Comparison of ENCODE assay signal across 11 mouse cellular contexts in genomic region chr7:111547069-111547468, GRCm38 (mm10).
DNase-seq lines count a peak whose midpoint lies in the region; ATAC-seq and TF ChIP-seq lines count a peak whose summit lies in the region.
"Had no signal": no experiment of that assay in that cellular context is flagged by ENCODE, and none has a peak within 500 bp of the region (broad histone marks: within the 10 kb centered on the region; RNA-seq: fewer than 3 reads in every experiment).

No protein-coding gene starts in this region.

- 77% methylated on average over 10 of the region's 10 CpGs for WGBS in embryonic facial prominence, embryonic 10.5 days
- WGBS in hindbrain, postnatal 0 days: 23% methylated on average over 10 of the region's 10 CpGs
- WGBS in neural tube, embryonic 12.5 days: 33% methylated on average over 10 of the region's 10 CpGs
- 87% methylated on average over 10 of the region's 10 CpGs for WGBS in lung, adult 2 months

- no peak overlapping the region for H3K9ac ChIP-seq in hindbrain, postnatal 0 days (replicated peaks; ENCODE audit: low read length)
- H3K9ac ChIP-seq in neural tube, embryonic 12.5 days: no peak overlapping the region
- H3K9ac ChIP-seq: embryonic facial prominence, embryonic 12.5 days; heart, embryonic 13.5 days had no signal

- TF ChIP-seq POLR2A in lung, adult 2 months (IDR thresholded peaks at IDR 0.05; ENCODE audit: borderline replicate concordance, extremely low read depth, low read depth, low read length): no peak

- ATAC-seq in cerebellum, adult (ENCODE audit: insufficient number of reproducible peaks, low FRiP score, low TSS enrichment): no peak
- ATAC-seq in hindbrain, postnatal 0 days: peak; percentile 47; the same call in 1 of the 2 replicates
- ATAC-seq in neural tube, embryonic 12.5 days (ENCODE audit: low FRiP score, low read depth): peak; percentile 58; the same call in 1 of the 2 replicates

- peak; percentile 11; the same call in 1 of the 2 replicates for TF ChIP-seq CTCF in hindbrain, postnatal 0 days (IDR thresholded peaks at IDR 0.05; ENCODE audit: low read depth)
- no peak for TF ChIP-seq CTCF in lung, adult 2 months (IDR thresholded peaks at IDR 0.05; ENCODE audit: insufficient read depth, low read length)

- H3K4me3 ChIP-seq in embryonic facial prominence, embryonic 10.5 days: no peak overlapping the region
- no peak overlapping the region for H3K4me3 ChIP-seq in hindbrain, postnatal 0 days (ENCODE audit: low read length)
- no peak overlapping the region for H3K4me3 ChIP-seq in neural tube, embryonic 12.5 days
- H3K4me3 ChIP-seq in lung, adult 2 months (replicated peaks; ENCODE audit: extremely low read depth, low read depth, low read length): no peak overlapping the region
- H3K4me3 ChIP-seq: embryonic facial prominence, embryonic 12.5 days; heart, embryonic 13.5 days had no signal

- no peaks in the 10 kb centered on the region for H3K4me1 ChIP-seq in embryonic facial prominence, embryonic 10.5 days
- H3K4me1 ChIP-seq in hindbrain, postnatal 0 days (ENCODE audit: insufficient read depth, low read length): peaks cover 4% of the 10 kb centered on the region; the same call in 1 of the 2 replicates
- H3K4me1 ChIP-seq in neural tube, embryonic 12.5 days: peaks cover 18% of the 10 kb centered on the region
- no peaks in the 10 kb centered on the region for H3K4me1 ChIP-seq in lung, adult 2 months (ENCODE audit: control insufficient read depth, insufficient read depth, low read length)
- H3K4me1 ChIP-seq: embryonic facial prominence, embryonic 12.5 days; heart, embryonic 13.5 days had no signal

- no peaks in the 10 kb centered on the region for H3K9me3 ChIP-seq in embryonic facial prominence, embryonic 10.5 days
- H3K9me3 ChIP-seq in hindbrain, postnatal 0 days (ENCODE audit: low read length): no peaks in the 10 kb centered on the region
- no peaks in the 10 kb centered on the region for H3K9me3 ChIP-seq in neural tube, embryonic 12.5 days
- H3K9me3 ChIP-seq: embryonic facial prominence, embryonic 12.5 days; heart, embryonic 13.5 days had no signal

- DNase-seq in cerebellum, adult 11-12 months: peak; percentile 16
- peak; percentile 10 for DNase-seq in embryonic facial prominence, embryonic 10.5 days (ENCODE audit: low spot score)
- peak; percentile 67 for DNase-seq in hindbrain, postnatal 0 days (ENCODE audit: low spot score)
- no peak for DNase-seq in Muller cell, postnatal 12 days (ENCODE audit: inconsistent ontology term)
- no peak for DNase-seq in lung, adult 2 months
- no peak for DNase-seq in thymus, postnatal 0 days (ENCODE audit: low spot score)
- DNase-seq: lung, postnatal 36 days had no signal

- no peaks in the 10 kb centered on the region for H3K27me3 ChIP-seq in embryonic facial prominence, embryonic 10.5 days (replicated peaks; ENCODE audit: low read depth, poor library complexity, severe bottlenecking)
- H3K27me3 ChIP-seq in hindbrain, postnatal 0 days (ENCODE audit: insufficient read depth, low read length): no peaks in the 10 kb centered on the region
- H3K27me3 ChIP-seq in neural tube, embryonic 12.5 days (replicated peaks): no peaks in the 10 kb centered on the region
- H3K27me3 ChIP-seq: embryonic facial prominence, embryonic 12.5 days; heart, embryonic 13.5 days had no signal

- H3K27ac ChIP-seq in embryonic facial prominence, embryonic 10.5 days (replicated peaks): no peak overlapping the region
- no peak overlapping the region for H3K27ac ChIP-seq in hindbrain, postnatal 0 days
- H3K27ac ChIP-seq in neural tube, embryonic 12.5 days: no peak overlapping the region; the same call in 1 of the 2 replicates
- H3K27ac ChIP-seq: embryonic facial prominence, embryonic 12.5 days; heart, embryonic 13.5 days had no signal

- H3K36me3 ChIP-seq in embryonic facial prominence, embryonic 10.5 days (replicated peaks): no peaks in the 10 kb centered on the region
- H3K36me3 ChIP-seq in hindbrain, postnatal 0 days (ENCODE audit: insufficient read depth, low read length): no peaks in the 10 kb centered on the region
- no peaks in the 10 kb centered on the region for H3K36me3 ChIP-seq in neural tube, embryonic 12.5 days
- H3K36me3 ChIP-seq: embryonic facial prominence, embryonic 12.5 days; heart, embryonic 13.5 days had no signal

- H3K4me2 ChIP-seq in hindbrain, postnatal 0 days (ENCODE audit: low read depth, low read length): no peak overlapping the region
- peak overlapping the region; percentile 38 for H3K4me2 ChIP-seq in neural tube, embryonic 12.5 days (replicated peaks)
- H3K4me2 ChIP-seq: embryonic facial prominence, embryonic 12.5 days; heart, embryonic 13.5 days had no signal

Comparison
In these comparisons a context has a peak if more than half of its experiments do, and no peak if none do; other contexts are left out.
1. DNase-seq: peak in cerebellum, adult 11-12 months (single experiment), embryonic facial prominence, embryonic 10.5 days (single experiment) and hindbrain, postnatal 0 days (single experiment); none in Muller cell, postnatal 12 days (single experiment), lung, adult 2 months (single experiment) and thymus, postnatal 0 days (single experiment).